Mouse (Mus musculus) intestine, embryonic 15.5 days (tissue): ENCODE data around the gene Pkd1l1. TPM values are rescaled to one million over a fixed set of nuclear protein-coding genes. Genes with fewer than 3 reads are reported as not detected.

ENCODE experiments used
- ATAC-seq: fragments of 200-750 bp; cut with Nextera tagmentation; 2 replicates; pipeline ENCODE4 v1.8.0; 2017; ENCODE audit warnings: moderate TSS enrichment, moderate library complexity
- H3K27ac ChIP-seq: fragments of 300-500 bp; sonication (generic); 2 replicates; pipeline ENCODE4 v1.5.1; 2015; ENCODE audit warnings: mild to moderate bottlenecking, inconsistent platforms
- H3K27me3 ChIP-seq: fragments of 300-500 bp; sonication (generic); replicated peaks from 2 replicates; pipeline ENCODE4 v1.6.1; 2015; ENCODE audit warnings: inconsistent platforms
- H3K36me3 ChIP-seq: fragments of 300-500 bp; sonication (generic); 2 replicates; pipeline ENCODE4 v1.6.1; 2015; ENCODE audit warnings: inconsistent platforms
- H3K4me1 ChIP-seq: fragments of 300-500 bp; sonication (generic); replicated peaks from 2 replicates; pipeline ENCODE4 v1.6.1; 2015; ENCODE audit warnings: inconsistent platforms
- H3K4me2 ChIP-seq: fragments of 300-500 bp; sonication (generic); replicated peaks from 2 replicates; pipeline ENCODE4 v1.6.1; 2015; ENCODE audit warnings: mild to moderate bottlenecking, inconsistent platforms
- H3K4me3 ChIP-seq: fragments of 300-500 bp; sonication (generic); replicated peaks from 2 replicates; pipeline ENCODE4 v1.5.1; 2015; ENCODE audit warnings: inconsistent platforms
- H3K9ac ChIP-seq: fragments of 300-500 bp; sonication (generic); 2 replicates; pipeline ENCODE4 v1.6.1; 2015; ENCODE audit warnings: inconsistent platforms
- H3K9me3 ChIP-seq: fragments of 300-500 bp; sonication (generic); 2 replicates; pipeline ENCODE4 v1.6.1; 2016; ENCODE audit warnings: inconsistent platforms
- WGBS: fragments of 180-500 bp; shearing (Covaris S2); methylation state at CpG from one replicate; pipeline ENCODE4 v1.1.7; 2015; 5-methylcytosine and 5-hydroxymethylcytosine counted together
- polyA plus RNA-seq: library from polyadenylated mRNA; unstranded; fragments of >200 nt; fragmentation: Nextera tagmentation; extraction: Ambion mirVana; gene quantifications from 2 replicates; pipeline ENCODE4 v1.2.1, GENCODE M21; 2015

Pkd1l1 gene
- polyA plus RNA-seq, 1 experiment from 2014 or later: 0.08 TPM

- Histone ChIP-seq H3K4me1 (no peaks in the 10 kb centered on the region), H3K9me3 (no peaks in the 10 kb centered on the region), H3K9ac (no peak overlapping the region), H3K27ac (no peak overlapping the region), H3K36me3 (no peaks in the 10 kb centered on the region), H3K27me3 (no peaks in the 10 kb centered on the region), H3K4me2 (no peak overlapping the region), H3K4me3 (no peak overlapping the region)
- 79% methylated on average over 2 of the region's 2 CpGs for WGBS
- no peak for ATAC-seq
Observed at GRCm38 (mm10) chr11:8847627-8848026, 125.4 kb downstream of the Pkd1l1 start.

GRCm38 (mm10) chr11:8836176-8836575 is 136.9 kb downstream of the Pkd1l1 start:
- no peak overlapping the region for H3K4me3 ChIP-seq
- WGBS: 98% methylated on average over 6 of the region's 6 CpGs
- H3K9ac ChIP-seq: no peak overlapping the region
- H3K27me3 ChIP-seq: no peaks in the 10 kb centered on the region
- no peak overlapping the region for H3K4me2 ChIP-seq
- H3K27ac ChIP-seq: no peak overlapping the region
- no peaks in the 10 kb centered on the region for H3K9me3 ChIP-seq
- no peaks in the 10 kb centered on the region for H3K4me1 ChIP-seq
- no peak for ATAC-seq
- H3K36me3 ChIP-seq: no peaks in the 10 kb centered on the region

- no peak overlapping the region for H3K4me2 ChIP-seq
- H3K9me3 ChIP-seq: no peaks in the 10 kb centered on the region
- no peak overlapping the region for H3K9ac ChIP-seq
- no peak overlapping the region for H3K4me3 ChIP-seq
- no peak for ATAC-seq
- no peaks in the 10 kb centered on the region for H3K4me1 ChIP-seq
- H3K27me3 ChIP-seq: no peaks in the 10 kb centered on the region
- WGBS: 80% methylated on average over 4 of the region's 4 CpGs
- H3K36me3 ChIP-seq: no peaks in the 10 kb centered on the region
- H3K27ac ChIP-seq: no peak overlapping the region
Observed at GRCm38 (mm10) chr11:8834121-8834520, 138.9 kb downstream of the Pkd1l1 start.

DNA sequence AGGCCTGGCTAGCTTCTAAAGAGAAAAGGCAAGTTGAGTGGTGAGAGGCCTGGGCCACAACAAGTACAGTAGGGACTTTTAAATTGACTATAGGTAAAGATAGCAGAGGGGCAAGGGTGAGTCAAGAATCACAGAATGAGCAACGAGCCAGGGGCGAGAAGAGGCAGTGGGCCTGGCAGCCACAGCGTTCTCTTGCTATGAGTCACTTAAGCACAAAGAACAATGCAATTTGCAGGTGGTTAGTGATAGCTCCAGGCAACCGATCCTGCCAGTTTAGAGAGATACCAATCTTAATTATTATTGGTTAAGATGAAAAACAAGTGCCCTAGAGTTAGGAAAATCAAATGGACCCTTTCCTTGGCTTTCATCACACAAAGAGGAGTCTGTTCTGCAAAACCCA is 142.5 kb downstream of the Pkd1l1 start:
- WGBS: 61% methylated on average over 4 of the region's 4 CpGs
- Histone ChIP-seq H3K27me3 (no peaks in the 10 kb centered on the region), H3K4me2 (no peak overlapping the region), H3K27ac (no peak overlapping the region), H3K36me3 (no peaks in the 10 kb centered on the region), H3K4me3 (no peak overlapping the region), H3K9me3 (no peaks in the 10 kb centered on the region), H3K4me1 (no peaks in the 10 kb centered on the region), H3K9ac (no peak overlapping the region)
- ATAC-seq: no peak

- Histone ChIP-seq H3K27me3 (no peaks in the 10 kb centered on the region), H3K27ac (no peak overlapping the region), H3K4me2 (no peak overlapping the region), H3K9ac (no peak overlapping the region), H3K36me3 (no peaks in the 10 kb centered on the region), H3K4me3 (no peak overlapping the region), H3K9me3 (no peaks in the 10 kb centered on the region), H3K4me1 (no peaks in the 10 kb centered on the region)
- ATAC-seq: no peak
- WGBS: 95% methylated on average over 3 of the region's 3 CpGs
Observed at GRCm38 (mm10) chr11:8829561-8829960, 143.5 kb downstream of the Pkd1l1 start.

GRCm38 (mm10) chr11:8828836-8829526 is 144.1 kb downstream of the Pkd1l1 start:
- no peak overlapping the region for H3K9ac ChIP-seq
- no peaks in the 10 kb centered on the region for H3K9me3 ChIP-seq
- peak; percentile 51 for ATAC-seq
- H3K4me2 ChIP-seq: no peak overlapping the region
- H3K27ac ChIP-seq: no peak overlapping the region
- no peak overlapping the region for H3K4me3 ChIP-seq
- H3K36me3 ChIP-seq: no peaks in the 10 kb centered on the region
- H3K4me1 ChIP-seq: no peaks in the 10 kb centered on the region
- no peaks in the 10 kb centered on the region for H3K27me3 ChIP-seq
- WGBS: 67% methylated on average over 9 of the region's 9 CpGs

GRCm38 (mm10) chr11:8826609-8827008 is 146.5 kb downstream of the Pkd1l1 start:
- no peak overlapping the region for H3K4me2 ChIP-seq
- H3K9me3 ChIP-seq: no peaks in the 10 kb centered on the region
- no peaks in the 10 kb centered on the region for H3K36me3 ChIP-seq
- no peak for ATAC-seq
- no peak overlapping the region for H3K27ac ChIP-seq
- no peaks in the 10 kb centered on the region for H3K4me1 ChIP-seq
- H3K4me3 ChIP-seq: no peak overlapping the region
- no peak overlapping the region for H3K9ac ChIP-seq
- WGBS: 82% methylated on average over 5 of the region's 5 CpGs
- no peaks in the 10 kb centered on the region for H3K27me3 ChIP-seq

DNA sequence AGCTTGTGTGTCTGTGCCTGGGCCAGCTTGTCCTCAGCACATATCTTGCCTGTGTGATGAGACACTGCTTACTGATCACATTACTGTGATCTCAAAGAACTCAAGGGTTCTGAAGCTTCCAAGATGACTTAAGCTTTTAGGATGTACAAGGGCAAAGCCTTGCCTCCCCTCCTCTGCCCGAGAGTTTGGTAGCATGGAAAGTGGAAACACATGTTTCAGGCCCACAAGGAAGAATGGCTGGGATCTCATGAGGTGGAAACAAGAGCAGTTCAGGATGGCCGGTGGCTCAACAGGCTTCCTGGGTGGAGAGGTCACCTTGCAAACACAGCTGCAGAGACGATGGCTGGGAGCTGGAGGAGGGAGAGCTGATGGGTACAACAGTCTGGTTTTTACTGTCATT is 147.0 kb downstream of the Pkd1l1 start:
- H3K27me3 ChIP-seq: no peaks in the 10 kb centered on the region
- no peaks in the 10 kb centered on the region for H3K9me3 ChIP-seq
- WGBS: 75% methylated on average over 3 of the region's 3 CpGs
- no peak overlapping the region for H3K9ac ChIP-seq
- no peaks in the 10 kb centered on the region for H3K36me3 ChIP-seq
- H3K4me2 ChIP-seq: no peak overlapping the region
- H3K4me1 ChIP-seq: no peaks in the 10 kb centered on the region
- no peak overlapping the region for H3K27ac ChIP-seq
- H3K4me3 ChIP-seq: no peak overlapping the region
- no peak for ATAC-seq

- WGBS: 91% methylated on average over 3 of the region's 3 CpGs
- H3K9me3 ChIP-seq: no peaks in the 10 kb centered on the region
- no peaks in the 10 kb centered on the region for H3K4me1 ChIP-seq
- H3K27me3 ChIP-seq: no peaks in the 10 kb centered on the region
- no peak overlapping the region for H3K27ac ChIP-seq
- no peak overlapping the region for H3K9ac ChIP-seq
- H3K36me3 ChIP-seq: no peaks in the 10 kb centered on the region
- H3K4me2 ChIP-seq: no peak overlapping the region
- H3K4me3 ChIP-seq: no peak overlapping the region
- no peak for ATAC-seq
Observed at GRCm38 (mm10) chr11:8825413-8825812, 147.7 kb downstream of the Pkd1l1 start.

DNA sequence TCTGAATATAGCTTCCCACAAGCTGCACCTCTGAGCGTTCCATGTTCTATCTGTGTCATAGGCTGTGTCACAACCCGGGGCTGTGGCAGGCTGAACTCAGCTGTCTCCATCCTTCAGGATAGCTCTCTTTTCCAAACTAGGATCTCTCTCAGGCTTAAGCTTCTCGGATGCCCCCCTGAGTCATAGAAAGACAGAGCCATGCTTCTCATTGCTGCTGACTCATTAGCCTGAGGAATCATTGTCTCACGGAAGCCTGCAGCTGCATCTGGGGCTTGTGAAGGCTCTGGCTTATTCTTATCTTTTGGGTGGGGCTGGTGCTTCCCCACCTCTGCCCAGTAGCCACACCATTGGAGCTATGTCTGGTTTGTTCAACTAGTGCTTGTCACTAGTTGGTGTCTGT is 151.7 kb downstream of the Pkd1l1 start:
- Histone ChIP-seq H3K36me3 (no peaks in the 10 kb centered on the region), H3K4me1 (peaks cover 4% of the 10 kb centered on the region; the same call in 1 of the 2 replicates), H3K9ac (no peak overlapping the region), H3K27ac (no peak overlapping the region), H3K4me3 (no peak overlapping the region), H3K27me3 (no peaks in the 10 kb centered on the region), H3K9me3 (no peaks in the 10 kb centered on the region), H3K4me2 (no peak overlapping the region)
- ATAC-seq: peak; percentile 62
- 65% methylated on average over 4 of the region's 4 CpGs for WGBS

DNA sequence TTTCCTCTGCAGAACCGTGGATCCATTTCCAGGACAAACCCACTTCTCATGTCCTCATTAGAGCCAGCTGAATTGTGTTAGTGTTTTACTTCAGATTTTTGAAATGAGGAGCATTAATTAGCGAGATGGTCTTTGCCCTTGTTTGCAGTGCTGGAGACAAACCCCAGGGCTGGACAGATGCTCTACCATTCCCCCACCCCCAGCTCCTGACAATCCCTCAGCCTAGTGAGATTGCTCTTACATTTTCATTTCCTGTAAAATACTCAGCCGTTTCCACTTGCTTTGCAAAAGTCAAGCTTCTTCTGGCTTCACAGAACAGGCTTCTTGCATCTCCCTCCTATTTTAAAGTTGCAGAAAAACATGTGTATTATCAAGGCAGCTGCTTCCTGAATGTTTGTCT is 155.7 kb downstream of the Pkd1l1 start:
- Histone ChIP-seq H3K4me2 (no peak overlapping the region), H3K4me3 (no peak overlapping the region), H3K9ac (no peak overlapping the region), H3K4me1 (peaks cover 8% of the 10 kb centered on the region; the same call in 1 of the 2 replicates), H3K27me3 (no peaks in the 10 kb centered on the region), H3K36me3 (no peaks in the 10 kb centered on the region), H3K27ac (no peak overlapping the region), H3K9me3 (no peaks in the 10 kb centered on the region)
- WGBS: 41% methylated on average over 3 of the region's 3 CpGs
- ATAC-seq: 0 out of 2 replicates have a peak, but pooled peaks have one; percentile 40

DNA sequence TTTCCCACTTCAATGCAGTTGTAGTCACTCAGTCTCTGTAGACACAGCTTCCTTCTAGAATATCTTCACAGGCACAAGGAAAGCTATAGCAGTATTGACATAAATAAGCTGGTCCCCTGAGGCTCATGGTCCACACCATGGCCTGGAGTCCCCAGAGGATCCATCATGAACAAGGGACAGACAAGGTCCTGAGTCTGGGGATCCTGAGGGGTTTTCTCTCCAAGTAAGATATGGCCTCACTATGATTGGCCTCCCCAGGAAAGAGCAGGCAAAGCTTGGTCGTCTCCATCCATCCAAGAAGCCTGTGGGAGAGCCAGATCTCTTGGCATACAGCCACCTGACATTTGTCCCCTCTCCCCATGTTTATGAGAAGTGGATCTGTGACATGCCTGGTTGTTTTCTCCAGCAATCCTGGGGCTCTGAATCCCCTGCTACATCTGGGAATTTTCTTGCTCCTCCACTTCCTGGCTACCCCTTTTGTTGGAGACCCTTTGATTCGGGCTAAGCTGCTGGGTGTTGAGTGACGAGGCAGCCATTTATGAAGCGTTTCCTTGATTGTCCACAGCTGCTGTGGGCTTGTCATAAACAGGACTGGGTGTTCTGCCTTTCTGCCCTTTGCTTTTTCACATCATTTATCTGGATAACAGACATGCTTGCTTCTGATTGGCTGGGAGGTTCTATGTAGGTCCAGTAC is 158.8 kb downstream of the Pkd1l1 start:
- 37% methylated on average over 4 of the region's 4 CpGs for WGBS
- Histone ChIP-seq H3K36me3 (no peaks in the 10 kb centered on the region), H3K4me1 (peaks cover 16% of the 10 kb centered on the region; the same call in 1 of the 2 replicates), H3K4me3 (no peak overlapping the region), H3K9ac (no peak overlapping the region), H3K9me3 (no peaks in the 10 kb centered on the region), H3K27me3 (no peaks in the 10 kb centered on the region), H3K4me2 (no peak overlapping the region), H3K27ac (peak overlapping the region; percentile 2; the same call in 1 of the 2 replicates)
- peak; percentile 57 for ATAC-seq
